10 mouse cellular contexts compared by ENCODE assay signal in the genomic region with DNA sequence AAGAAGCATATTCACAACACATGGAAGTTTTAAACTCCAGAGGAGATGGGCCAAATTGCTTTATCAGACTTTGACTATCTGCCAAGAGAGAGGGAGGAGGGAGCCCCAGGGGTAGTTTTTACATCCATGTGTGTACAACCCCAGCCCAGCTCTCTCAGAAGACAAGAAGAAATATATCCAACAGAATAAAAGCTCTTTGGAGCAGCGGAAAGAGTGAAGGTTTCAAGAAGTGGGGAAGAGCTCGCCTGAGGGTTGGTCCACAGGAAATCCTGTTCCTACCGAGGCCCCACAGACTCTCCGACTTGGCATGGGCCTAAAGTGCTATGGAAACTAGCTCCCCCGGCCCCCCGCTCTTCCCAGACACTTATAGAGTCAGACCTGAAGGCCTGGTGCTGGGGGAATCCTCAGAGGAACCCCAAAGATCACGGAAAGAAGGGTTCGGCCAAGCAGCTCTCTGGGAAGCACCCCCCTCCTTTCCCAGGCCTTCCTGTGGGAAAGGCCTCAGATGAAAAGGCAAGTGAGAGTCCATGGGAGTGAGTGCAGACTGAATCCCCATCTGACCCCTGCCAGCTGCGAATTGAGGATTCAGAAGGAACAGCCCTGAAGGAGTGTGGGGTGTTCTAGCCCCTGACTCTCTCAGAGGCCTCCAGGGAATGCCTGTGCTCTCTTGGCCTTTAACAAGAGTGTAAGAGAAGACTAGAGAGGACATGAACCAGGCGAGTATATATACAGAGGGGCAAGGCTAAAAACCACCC.
DNase-seq lines count a peak whose midpoint lies in the region; TF ChIP-seq lines count a peak whose summit lies in the region.
"Had no signal": no experiment of that assay in that cellular context is flagged by ENCODE, and none has a peak within 500 bp of the region (broad histone marks: within the 10 kb centered on the region; RNA-seq: fewer than 3 reads in every experiment).

No protein-coding gene starts in this region.

- intact Hi-C loops in heart, adult 2 months (cut with DNase I): no loop called here
- intact Hi-C loops in heart, postnatal 36 days (cut with DNase I): no loop called here
- intact Hi-C loops in left cerebral cortex, postnatal 14 days (cut with DNase I): no loop called here

- peak overlapping the region; percentile 13; the same call in 1 of the 2 replicates for H3K27ac ChIP-seq in heart, adult 2 months
- H3K27ac ChIP-seq in heart, embryonic 10.5 days: peak overlapping the region; percentile 48
- H3K27ac ChIP-seq: midbrain, embryonic 12.5 days had no signal

- no peak overlapping the region for H3K9ac ChIP-seq in heart, adult 2 months (ENCODE audit: low read depth, low read length)
- H3K9ac ChIP-seq: midbrain, embryonic 12.5 days had no signal

- TF ChIP-seq CTCF in heart, adult 2 months (IDR thresholded peaks at IDR 0.05): no peak

- H3K9me3 ChIP-seq in heart, embryonic 10.5 days: no peaks in the 10 kb centered on the region
- H3K9me3 ChIP-seq: midbrain, embryonic 12.5 days had no signal

- no peaks in the 10 kb centered on the region for H3K4me1 ChIP-seq in heart, adult 2 months (ENCODE audit: control insufficient read depth, insufficient read depth, low read length)
- peaks cover 13% of the 10 kb centered on the region for H3K4me1 ChIP-seq in heart, embryonic 10.5 days
- H3K4me1 ChIP-seq: midbrain, embryonic 12.5 days had no signal

- WGBS in heart, adult 2 months: 40% methylated on average over 10 of the region's 10 CpGs
- 70% methylated on average over 10 of the region's 10 CpGs for WGBS in heart, embryonic 10.5 days

- TF ChIP-seq POLR2A in heart, adult 2 months (IDR thresholded peaks at IDR 0.05; ENCODE audit: insufficient read depth, low read depth, low read length): no peak

- no peak for TF ChIP-seq EP300 in heart, adult 2 months (IDR thresholded peaks at IDR 0.05; ENCODE audit: insufficient read depth, low read depth, low read length)

- no peak overlapping the region for H3K4me3 ChIP-seq in heart, adult 2 months
- no peak overlapping the region for H3K4me3 ChIP-seq in heart, embryonic 10.5 days
- H3K4me3 ChIP-seq: midbrain, embryonic 12.5 days had no signal

- no peaks in the 10 kb centered on the region for H3K79me2 ChIP-seq in heart, adult 2 months (replicated peaks; ENCODE audit: control insufficient read depth, insufficient read depth, low read length)

- no peaks in the 10 kb centered on the region for H3K27me3 ChIP-seq in heart, adult 2 months (ENCODE audit: control insufficient read depth, insufficient read depth, low read length)
- no peaks in the 10 kb centered on the region for H3K27me3 ChIP-seq in heart, embryonic 10.5 days (ENCODE audit: insufficient read depth, poor library complexity, severe bottlenecking)
- H3K27me3 ChIP-seq: midbrain, embryonic 12.5 days had no signal

- DNase-seq in heart, adult 2 months: peak in 1 of 2 experiments; percentile 21
- no peak for DNase-seq in heart, postnatal 36 days
- peak; percentile 18 for DNase-seq in NIH3T3 (ENCODE audit: low read depth)
- no peak for DNase-seq in heart, embryonic 10.5 days (ENCODE audit: low spot score)
- DNase-seq in kidney, postnatal 14 days: peak; percentile 54
- no peak for DNase-seq in adrenal gland, adult (ENCODE audit: inconsistent age in 2 of 2, low spot score in 1 of 2)
- DNase-seq in left cerebral cortex, postnatal 14 days (ENCODE audit: low spot score in 2 of 2): no peak
- no peak for DNase-seq in thymus, postnatal 10 days (ENCODE audit: low spot score in 2 of 2)
- DNase-seq: layer of hippocampus, adult 9-11 months had no signal

- H3K36me3 ChIP-seq in heart, adult 2 months (ENCODE audit: control insufficient read depth, insufficient read depth, low read length): no peaks in the 10 kb centered on the region
- no peaks in the 10 kb centered on the region for H3K36me3 ChIP-seq in heart, embryonic 10.5 days
- H3K36me3 ChIP-seq: midbrain, embryonic 12.5 days had no signal

Comparison
In these comparisons a context has a peak if more than half of its experiments do, and no peak if none do; other contexts are left out.
1. DNase-seq: peak in NIH3T3 (single experiment) and kidney, postnatal 14 days (single experiment); none in heart, postnatal 36 days (0 of 2), heart, embryonic 10.5 days (single experiment), adrenal gland, adult (0 of 2), left cerebral cortex, postnatal 14 days (0 of 2) and thymus, postnatal 10 days (0 of 2).